Mouse (Mus musculus): ENCODE results near the gene Hic1. TPM values are rescaled to one million over a fixed set of nuclear protein-coding genes. Genes with fewer than 3 reads are reported as not detected.

The Hic1 gene
- polyA plus RNA-seq, 1 experiment from 2014 or later, result 1.8 TPM

DNA sequence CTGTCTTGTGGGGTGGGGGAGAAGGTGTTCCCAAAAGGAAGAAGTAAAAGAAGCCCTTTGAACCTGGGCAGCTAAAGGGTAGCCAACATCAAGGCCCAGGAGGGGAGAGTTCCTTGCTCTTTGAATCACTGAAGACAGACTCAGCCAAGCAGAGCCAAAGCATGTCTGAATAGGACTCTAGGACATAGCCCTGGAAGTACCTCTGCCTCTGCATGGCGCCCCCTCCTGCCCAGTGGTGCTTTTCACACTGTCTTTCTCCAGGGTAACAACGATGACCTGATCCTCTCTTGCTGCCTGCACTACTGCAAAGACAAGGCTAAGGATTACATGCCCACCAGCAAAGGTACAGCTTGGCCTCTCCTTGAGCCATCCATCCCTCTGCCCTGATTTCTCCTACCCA is 9.8 kb downstream of the Hic1 start:
- Histone ChIP-seq H3K36me3 (ENCODE audit: control insufficient read depth, insufficient read depth, low read length) (peaks cover 18% of the 10 kb centered on the region), H3K4me3 (ENCODE audit: low read depth, low read length) (no peak overlapping the region), H3K27ac (ENCODE audit: low read length) (no peak overlapping the region), H3K9me3 (replicated peaks; ENCODE audit: control insufficient read depth, low read length, poor library complexity, severe bottlenecking) (no peaks in the 10 kb centered on the region), H3K27me3 (ENCODE audit: control insufficient read depth, insufficient read depth, low read depth, low read length) (peaks cover 19% of the 10 kb centered on the region), H3K9ac (ENCODE audit: low read depth, low read length) (no peak overlapping the region), H3K4me1 (ENCODE audit: control insufficient read depth, insufficient read depth, low read length) (no peaks in the 10 kb centered on the region), H3K4me2 (ENCODE audit: low read length) (no peak overlapping the region)
- WGBS, result 64% methylated on average over 2 of the region's 2 CpGs
- no peak for ATAC-seq

GRCm38 (mm10) chr11:75158432-75158831 is 10.9 kb downstream of the Hic1 start:
- peaks cover 16% of the 10 kb centered on the region for H3K36me3 ChIP-seq (ENCODE audit: control insufficient read depth, insufficient read depth, low read length)
- no peaks in the 10 kb centered on the region for H3K9me3 ChIP-seq (replicated peaks; ENCODE audit: control insufficient read depth, low read length, poor library complexity, severe bottlenecking)
- peaks cover 8% of the 10 kb centered on the region for H3K27me3 ChIP-seq (ENCODE audit: control insufficient read depth, insufficient read depth, low read depth, low read length)
- no peak overlapping the region for H3K9ac ChIP-seq (ENCODE audit: low read depth, low read length)
- no peak overlapping the region for H3K4me3 ChIP-seq (ENCODE audit: low read depth, low read length)
- WGBS, result 95% methylated on average over 14 of the region's 14 CpGs
- no peak overlapping the region for H3K4me2 ChIP-seq (ENCODE audit: low read length)
- ATAC-seq, result no peak
- no peak overlapping the region for H3K27ac ChIP-seq (ENCODE audit: low read length)
- no peaks in the 10 kb centered on the region for H3K4me1 ChIP-seq (ENCODE audit: control insufficient read depth, insufficient read depth, low read length)

DNA sequence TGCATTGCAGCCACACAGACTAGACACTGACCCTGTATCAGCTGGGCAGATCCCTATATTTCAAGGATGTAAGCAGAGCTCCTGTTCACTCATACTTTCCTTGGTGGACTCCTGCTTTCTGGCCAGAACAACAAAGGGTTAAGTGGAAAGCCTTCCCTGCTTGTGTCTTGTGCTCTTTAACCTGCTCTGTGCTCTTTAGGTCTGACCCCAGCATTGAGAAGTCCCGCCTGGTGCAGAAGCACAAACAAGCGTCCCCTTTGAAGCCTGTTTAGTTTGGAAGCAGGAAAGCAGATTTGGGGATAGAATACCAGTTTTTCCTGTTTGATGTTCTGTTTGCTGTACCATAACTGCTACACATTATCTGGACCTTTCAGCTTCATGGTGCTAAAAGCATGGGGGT is 11.4 kb downstream of the Hic1 start:
- Histone ChIP-seq H3K27ac (ENCODE audit: low read length) (no peak overlapping the region), H3K9me3 (replicated peaks; ENCODE audit: control insufficient read depth, low read length, poor library complexity, severe bottlenecking) (no peaks in the 10 kb centered on the region), H3K4me1 (ENCODE audit: control insufficient read depth, insufficient read depth, low read length) (no peaks in the 10 kb centered on the region), H3K4me3 (ENCODE audit: low read depth, low read length) (no peak overlapping the region), H3K4me2 (ENCODE audit: low read length) (no peak overlapping the region), H3K27me3 (ENCODE audit: control insufficient read depth, insufficient read depth, low read depth, low read length) (peaks cover 3% of the 10 kb centered on the region), H3K36me3 (ENCODE audit: control insufficient read depth, insufficient read depth, low read length) (peaks cover 12% of the 10 kb centered on the region), H3K9ac (ENCODE audit: low read depth, low read length) (no peak overlapping the region)
- 58% methylated on average over 2 of the region's 2 CpGs for WGBS
- no peak for ATAC-seq

DNA sequence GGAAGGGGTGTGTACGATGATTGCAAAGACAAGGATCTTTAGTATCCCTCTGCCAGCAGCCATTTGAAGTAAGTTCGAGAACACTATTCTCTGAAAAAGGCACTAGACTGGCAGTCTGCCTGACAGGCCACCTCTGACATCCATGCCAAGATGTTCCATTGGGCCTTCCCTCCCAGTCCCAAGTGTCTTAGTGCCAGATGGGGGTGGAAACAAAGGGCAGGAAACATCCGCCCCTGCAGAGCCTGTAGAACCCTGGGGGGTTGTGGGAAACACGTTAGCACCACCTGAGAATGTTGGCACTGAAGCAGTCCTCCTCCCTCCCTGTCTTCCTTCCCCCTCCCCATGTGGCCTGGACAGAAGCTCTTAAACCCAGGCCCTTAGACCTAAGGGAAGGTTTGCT is 12.3 kb downstream of the Hic1 start:
- H3K4me3 ChIP-seq (ENCODE audit: low read depth, low read length), result no peak overlapping the region
- H3K36me3 ChIP-seq (ENCODE audit: control insufficient read depth, insufficient read depth, low read length), result peaks cover 9% of the 10 kb centered on the region; the same call in 1 of the 2 replicates
- H3K9ac ChIP-seq (ENCODE audit: low read depth, low read length), result no peak overlapping the region
- H3K4me2 ChIP-seq (ENCODE audit: low read length), result no peak overlapping the region
- H3K9me3 ChIP-seq (replicated peaks; ENCODE audit: control insufficient read depth, low read length, poor library complexity, severe bottlenecking), result no peaks in the 10 kb centered on the region
- no peaks in the 10 kb centered on the region for H3K4me1 ChIP-seq (ENCODE audit: control insufficient read depth, insufficient read depth, low read length)
- H3K27me3 ChIP-seq (ENCODE audit: control insufficient read depth, insufficient read depth, low read depth, low read length), result no peaks in the 10 kb centered on the region
- ATAC-seq, result no peak
- 54% methylated on average over 4 of the region's 4 CpGs for WGBS
- no peak overlapping the region for H3K27ac ChIP-seq (ENCODE audit: low read length)

- Histone ChIP-seq H3K9ac (ENCODE audit: low read depth, low read length) (no peak overlapping the region), H3K36me3 (ENCODE audit: control insufficient read depth, insufficient read depth, low read length) (peaks cover 8% of the 10 kb centered on the region; the same call in 1 of the 2 replicates), H3K4me3 (ENCODE audit: low read depth, low read length) (no peak overlapping the region), H3K9me3 (replicated peaks; ENCODE audit: control insufficient read depth, low read length, poor library complexity, severe bottlenecking) (no peaks in the 10 kb centered on the region), H3K27ac (ENCODE audit: low read length) (no peak overlapping the region), H3K4me1 (ENCODE audit: control insufficient read depth, insufficient read depth, low read length) (no peaks in the 10 kb centered on the region), H3K4me2 (ENCODE audit: low read length) (no peak overlapping the region), H3K27me3 (ENCODE audit: control insufficient read depth, insufficient read depth, low read depth, low read length) (no peaks in the 10 kb centered on the region)
- ATAC-seq, result no peak
- 82% methylated on average over 5 of the region's 5 CpGs for WGBS
Observed at GRCm38 (mm10) chr11:75156416-75156815, 12.9 kb downstream of the Hic1 start.

DNA sequence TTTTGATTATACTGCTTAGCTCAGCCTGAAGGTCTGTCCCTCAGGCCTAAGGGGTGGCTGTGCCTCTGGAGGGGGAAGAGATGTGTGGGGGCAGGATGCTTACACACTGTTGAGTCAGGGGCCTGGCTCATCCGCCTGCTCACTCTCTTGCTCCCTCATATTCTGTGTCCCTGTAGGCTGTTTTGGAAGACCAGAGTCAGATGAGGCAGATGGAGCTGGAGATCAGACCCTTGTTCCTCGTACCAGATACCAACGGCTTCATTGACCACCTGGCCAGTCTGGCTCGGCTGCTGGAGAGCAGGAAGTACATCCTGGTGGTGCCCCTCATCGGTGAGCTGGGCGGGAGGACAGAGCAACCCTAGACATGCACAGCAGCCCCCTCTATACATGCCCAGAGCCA is 13.3 kb downstream of the Hic1 start:
- H3K27me3 ChIP-seq (ENCODE audit: control insufficient read depth, insufficient read depth, low read depth, low read length), result no peaks in the 10 kb centered on the region
- no peaks in the 10 kb centered on the region for H3K4me1 ChIP-seq (ENCODE audit: control insufficient read depth, insufficient read depth, low read length)
- ATAC-seq, result no peak
- peak overlapping the region; percentile 2; the same call in 1 of the 2 replicates for H3K27ac ChIP-seq (ENCODE audit: low read length)
- no peak overlapping the region for H3K4me3 ChIP-seq (ENCODE audit: low read depth, low read length)
- no peak overlapping the region for H3K4me2 ChIP-seq (ENCODE audit: low read length)
- H3K9ac ChIP-seq (ENCODE audit: low read depth, low read length), result no peak overlapping the region
- no peaks in the 10 kb centered on the region for H3K9me3 ChIP-seq (replicated peaks; ENCODE audit: control insufficient read depth, low read length, poor library complexity, severe bottlenecking)
- 85% methylated on average over 6 of the region's 6 CpGs for WGBS
- H3K36me3 ChIP-seq (ENCODE audit: control insufficient read depth, insufficient read depth, low read length), result peaks cover 4% of the 10 kb centered on the region; the same call in 1 of the 2 replicates

DNA sequence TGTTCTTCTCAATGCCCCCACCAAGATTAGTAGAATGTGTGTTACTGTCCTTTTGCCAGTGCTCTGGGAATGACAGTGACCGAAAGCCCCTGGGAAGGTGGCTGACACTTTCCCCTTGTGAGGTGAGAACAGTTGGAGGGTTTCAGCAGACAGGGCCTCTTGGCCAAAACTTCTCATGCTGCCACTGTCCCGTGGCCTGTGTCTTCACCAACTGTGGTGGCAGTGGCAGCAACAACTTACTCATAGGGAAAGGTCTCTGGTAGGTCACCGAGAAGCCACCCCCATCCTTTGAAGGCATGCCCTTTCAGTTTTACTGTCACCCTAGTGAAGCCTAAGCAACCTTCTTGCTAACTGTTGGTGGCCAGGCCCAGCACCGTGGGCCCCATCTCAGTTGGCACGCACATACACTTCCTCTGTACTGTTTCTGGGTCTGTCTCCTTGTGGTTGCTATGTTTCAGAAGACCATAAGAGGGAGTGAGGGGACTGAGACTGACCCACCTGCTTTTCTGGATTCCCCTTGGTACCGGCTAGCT is 15.2 kb downstream of the Hic1 start:
- no peak overlapping the region for H3K27ac ChIP-seq (ENCODE audit: low read length)
- H3K27me3 ChIP-seq (ENCODE audit: control insufficient read depth, insufficient read depth, low read depth, low read length), result no peaks in the 10 kb centered on the region

DNA sequence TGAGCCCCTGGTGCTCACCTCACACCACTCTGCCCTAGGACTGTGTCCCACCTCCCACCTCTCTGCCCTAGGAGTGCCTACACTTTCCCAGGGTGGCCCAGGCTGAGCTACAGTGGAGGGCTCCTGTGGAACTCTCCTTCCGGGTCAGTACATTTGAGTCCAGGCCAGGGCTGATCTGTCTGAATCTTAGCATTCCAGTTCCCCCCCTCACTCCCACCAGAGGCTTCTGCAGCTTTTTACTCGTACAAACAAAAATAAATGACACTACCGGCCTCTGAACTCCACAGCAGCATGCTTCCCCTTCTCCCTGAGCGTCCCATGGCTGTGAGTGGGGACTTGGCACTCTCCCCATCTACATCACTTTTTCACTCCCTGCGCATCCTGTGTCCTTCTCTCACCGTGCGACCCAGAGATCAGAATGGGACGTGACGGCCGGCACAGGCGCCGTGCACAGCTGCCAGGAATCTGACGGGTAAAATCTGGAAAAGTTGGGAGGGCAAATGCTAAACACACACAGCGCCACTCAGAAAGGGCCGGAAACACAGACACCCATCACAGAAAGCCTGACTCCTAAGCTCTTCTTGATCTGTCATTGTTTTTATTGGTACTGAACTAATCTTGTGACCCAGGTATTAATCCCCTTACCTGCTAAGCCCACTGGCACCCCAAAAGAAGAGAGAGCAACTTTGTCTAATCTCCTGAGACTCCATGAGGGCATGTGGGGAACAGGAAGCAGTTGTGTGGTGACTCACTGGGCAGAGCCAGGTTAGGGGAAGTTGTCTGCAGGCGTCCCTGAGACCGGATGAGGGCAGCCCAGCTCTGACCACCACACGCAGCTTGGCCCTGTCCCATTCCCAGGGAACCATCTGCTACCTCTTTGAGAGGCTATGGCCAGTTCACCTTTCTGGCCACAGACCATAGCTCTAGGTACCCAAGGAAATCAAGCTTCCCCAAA is 16.4 kb downstream of the Hic1 start:
- Histone ChIP-seq H3K36me3 (ENCODE audit: control insufficient read depth, insufficient read depth, low read length) (no peaks in the 10 kb centered on the region), H3K4me1 (ENCODE audit: control insufficient read depth, insufficient read depth, low read length) (peaks cover under 1% of the 10 kb centered on the region), H3K9me3 (replicated peaks; ENCODE audit: control insufficient read depth, low read length, poor library complexity, severe bottlenecking) (no peaks in the 10 kb centered on the region), H3K4me2 (ENCODE audit: low read length) (no peak overlapping the region), H3K9ac (ENCODE audit: low read depth, low read length) (no peak overlapping the region), H3K27ac (ENCODE audit: low read length) (0 out of 2 replicates have a peak overlapping the region, but pooled peaks have one; percentile 28), H3K4me3 (ENCODE audit: low read depth, low read length) (no peak overlapping the region), H3K27me3 (ENCODE audit: control insufficient read depth, insufficient read depth, low read depth, low read length) (no peaks in the 10 kb centered on the region)
- no peak for ATAC-seq
- WGBS, result 87% methylated on average over 18 of the region's 18 CpGs

More for the DNA sequence above, 15.2 kb downstream of the Hic1 start:
- 75% methylated on average over 6 of the region's 6 CpGs for WGBS
- no peaks in the 10 kb centered on the region for H3K9me3 ChIP-seq (replicated peaks; ENCODE audit: control insufficient read depth, low read length, poor library complexity, severe bottlenecking)
- H3K4me2 ChIP-seq (ENCODE audit: low read length), result no peak overlapping the region
- no peak for ATAC-seq
- H3K4me1 ChIP-seq (ENCODE audit: control insufficient read depth, insufficient read depth, low read length), result no peaks in the 10 kb centered on the region
- H3K9ac ChIP-seq (ENCODE audit: low read depth, low read length), result no peak overlapping the region
- H3K4me3 ChIP-seq (ENCODE audit: low read depth, low read length), result no peak overlapping the region
- no peaks in the 10 kb centered on the region for H3K36me3 ChIP-seq (ENCODE audit: control insufficient read depth, insufficient read depth, low read length)

- no peaks in the 10 kb centered on the region for H3K27me3 ChIP-seq (ENCODE audit: control insufficient read depth, insufficient read depth, low read depth, low read length)
- H3K27ac ChIP-seq (ENCODE audit: low read length), result no peak overlapping the region
- H3K4me2 ChIP-seq (ENCODE audit: low read length), result no peak overlapping the region
- H3K9me3 ChIP-seq (replicated peaks; ENCODE audit: control insufficient read depth, low read length, poor library complexity, severe bottlenecking), result no peaks in the 10 kb centered on the region
- WGBS, result 88% methylated on average over 1 of the region's 1 CpGs
- H3K9ac ChIP-seq (ENCODE audit: low read depth, low read length), result no peak overlapping the region
- ATAC-seq, result no peak
- no peaks in the 10 kb centered on the region for H3K36me3 ChIP-seq (ENCODE audit: control insufficient read depth, insufficient read depth, low read length)
- H3K4me1 ChIP-seq (ENCODE audit: control insufficient read depth, insufficient read depth, low read length), result peaks cover 10% of the 10 kb centered on the region
- no peak overlapping the region for H3K4me3 ChIP-seq (ENCODE audit: low read depth, low read length)
Observed at GRCm38 (mm10) chr11:75150346-75150745, 19.0 kb downstream of the Hic1 start.
